Mouse (Mus musculus): ENCODE data around the gene Srm.

Gene Srm

DNA sequence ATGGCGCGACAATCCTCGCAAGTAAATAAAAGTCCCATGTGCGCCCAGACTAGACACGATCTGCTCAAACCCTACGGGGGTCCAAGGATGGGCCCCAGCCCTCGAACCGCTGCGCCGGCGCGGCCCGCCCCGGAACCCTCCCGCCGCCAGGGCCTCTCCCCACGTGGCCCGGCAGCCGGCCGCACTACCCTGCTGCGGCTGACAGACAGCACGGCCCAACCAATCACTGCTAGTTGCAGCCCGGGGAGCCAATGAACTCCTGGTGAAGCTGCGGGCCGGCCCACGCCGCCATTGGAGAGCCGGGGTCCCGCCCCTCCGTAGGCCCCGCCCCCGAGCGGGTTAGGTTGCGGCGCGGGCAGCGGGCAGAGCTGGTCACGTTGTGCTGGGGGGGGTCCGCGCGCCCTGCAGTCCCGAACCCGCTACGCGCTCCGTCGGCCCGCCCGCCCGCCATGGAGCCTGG lies at the start of gene Srm:
TSS of gene Srm (plus strand) at position 333 of the 460 bp plus-strand sequence.
- DNase-seq (ENCODE audit: low spot score in 2 of 2) = peak; percentile 98 to 99

DNA sequence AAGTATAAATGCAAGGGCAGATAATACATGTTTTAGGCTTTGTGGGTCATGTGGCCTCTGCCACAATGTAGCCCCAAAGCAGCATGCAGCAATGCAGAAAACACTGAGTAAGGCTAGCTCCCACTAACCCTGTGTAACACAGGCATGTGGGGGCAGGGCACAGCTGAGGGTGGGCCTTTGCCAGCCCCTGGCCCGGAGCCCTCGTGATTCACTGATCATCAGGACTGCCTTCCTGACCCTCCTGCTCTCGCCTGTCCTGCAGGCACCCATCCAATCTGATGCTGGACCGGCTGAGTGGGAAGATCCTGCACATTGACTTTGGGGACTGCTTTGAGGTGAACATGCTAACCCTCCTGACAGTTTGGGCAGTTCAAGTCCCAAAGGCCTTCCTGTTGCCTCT lies 42.2 kb upstream of the Srm start:
- no peak for DNase-seq (ENCODE audit: low spot score in 2 of 2)

DNA sequence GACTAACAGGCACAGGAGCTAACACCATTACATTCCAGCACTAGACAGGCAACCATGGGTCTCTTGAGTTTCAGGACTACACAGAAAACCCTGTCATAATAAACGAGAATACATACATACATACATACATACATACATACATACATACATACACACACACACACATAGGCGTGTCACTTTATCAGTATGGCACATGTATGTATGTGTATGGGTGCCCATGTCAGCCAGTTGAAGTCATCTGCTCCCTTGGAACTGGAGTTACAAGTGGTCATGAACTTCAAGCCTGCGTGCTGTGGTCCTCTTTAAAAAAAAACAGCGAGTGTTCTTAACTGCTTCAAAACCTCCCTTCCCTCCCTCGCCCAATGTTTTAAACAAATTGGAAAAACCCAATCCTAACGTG lies 33.5 kb upstream of the Srm start:
- DNase-seq (ENCODE audit: low spot score in 2 of 2) = no peak

DNA sequence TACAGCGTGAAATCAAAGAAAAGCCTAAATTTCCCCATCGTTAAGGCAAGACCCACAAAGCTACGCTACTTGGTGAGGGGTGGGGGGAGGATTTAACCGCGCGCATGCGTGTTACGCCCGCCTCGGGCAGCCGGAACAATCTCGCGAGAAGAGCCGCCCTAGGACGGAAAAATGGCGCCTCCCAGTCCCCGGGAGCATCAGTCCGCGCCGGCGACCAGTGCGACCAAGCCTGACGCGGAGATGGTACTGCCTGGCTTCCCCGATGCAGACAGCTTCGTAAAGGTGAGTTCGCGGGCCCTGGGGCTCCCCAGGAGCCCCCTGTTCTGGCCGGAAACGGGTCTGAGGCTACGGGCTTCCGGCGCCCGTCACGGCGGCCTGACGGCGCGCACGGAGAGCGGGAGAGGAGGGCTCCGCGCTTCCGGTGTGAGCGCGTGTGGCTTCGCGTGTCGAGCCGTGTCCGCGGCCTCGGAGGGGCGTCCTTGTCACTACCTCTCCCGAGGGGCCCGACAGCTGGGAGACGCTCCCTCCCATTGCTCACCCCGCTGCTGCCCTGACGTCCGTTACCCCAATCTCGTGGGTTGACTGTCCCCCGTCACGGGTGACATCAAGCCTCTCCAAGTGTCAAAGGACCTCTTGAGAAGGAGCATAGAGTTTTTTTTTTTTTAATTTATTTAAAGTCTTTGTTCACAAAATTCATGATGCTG lies 32.9 kb upstream of the Srm start, which contains the start of gene Exosc10:
TSS of gene Exosc10 (plus strand) at position 133 of the 704 bp plus-strand sequence.
- peak; percentile 72 to 85 for DNase-seq (ENCODE audit: low spot score in 2 of 2)

DNA sequence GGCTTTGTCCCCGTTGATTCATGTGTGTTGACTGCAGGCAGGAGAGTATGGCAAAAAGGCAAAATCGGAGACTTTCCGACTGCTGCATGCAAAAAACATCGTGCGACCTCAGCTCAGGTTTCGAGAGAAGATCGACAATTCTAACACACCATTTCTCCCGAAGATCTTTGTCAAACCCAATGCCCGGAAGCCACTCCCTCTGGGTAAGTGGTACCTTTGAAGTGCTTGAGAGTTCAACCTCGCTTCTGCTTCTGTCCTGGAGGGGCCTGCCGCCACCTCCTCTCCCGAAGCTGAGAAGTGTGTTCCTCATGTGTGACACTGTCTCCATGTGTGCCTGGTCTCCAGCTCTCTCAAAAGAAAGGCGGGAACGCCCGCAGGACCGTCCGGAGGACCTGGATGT lies 28.6 kb upstream of the Srm start:
- no peak for DNase-seq (ENCODE audit: low spot score in 2 of 2)

DNA sequence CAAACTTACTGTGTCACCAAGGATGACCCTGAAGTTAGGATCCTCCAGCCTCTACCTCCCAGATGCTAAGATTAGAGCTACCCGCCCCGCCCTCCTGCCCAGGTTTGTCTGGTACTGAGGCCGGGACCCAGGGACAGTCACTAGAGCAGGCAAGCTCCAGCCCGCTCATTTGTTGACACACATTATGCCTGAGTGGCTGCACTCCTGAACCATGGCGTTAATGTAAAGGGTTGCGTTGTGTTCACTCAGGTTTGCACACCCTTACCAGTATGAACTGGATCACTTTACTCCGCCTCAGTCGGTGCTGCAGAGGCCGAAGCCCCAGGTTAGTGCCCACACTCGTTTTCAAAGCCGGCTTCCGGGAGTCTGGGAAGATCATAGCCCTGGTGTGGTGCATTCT lies 27.7 kb upstream of the Srm start:
- no peak for DNase-seq (ENCODE audit: low spot score in 2 of 2)

DNA sequence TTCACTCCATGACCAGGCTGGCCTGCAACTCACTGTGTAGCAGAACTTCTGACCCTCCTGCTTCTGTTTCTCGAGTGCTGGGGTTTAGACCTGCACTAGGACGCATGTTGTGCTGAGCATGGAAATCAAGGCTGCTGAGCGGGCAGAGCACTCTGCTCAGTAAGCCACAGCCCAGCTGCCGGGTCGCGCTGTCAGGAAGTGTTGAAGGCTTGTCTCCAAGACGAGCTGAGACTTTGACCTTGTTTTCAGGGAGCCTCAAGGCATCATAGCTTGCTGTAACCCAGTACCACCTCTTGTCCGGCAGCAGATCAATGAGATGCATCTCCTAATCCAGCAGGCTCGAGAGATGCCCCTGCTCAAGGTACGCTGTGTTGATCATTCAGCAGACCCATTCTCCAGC lies 21.2 kb upstream of the Srm start:
- no peak for DNase-seq (ENCODE audit: low spot score in 2 of 2)

DNA sequence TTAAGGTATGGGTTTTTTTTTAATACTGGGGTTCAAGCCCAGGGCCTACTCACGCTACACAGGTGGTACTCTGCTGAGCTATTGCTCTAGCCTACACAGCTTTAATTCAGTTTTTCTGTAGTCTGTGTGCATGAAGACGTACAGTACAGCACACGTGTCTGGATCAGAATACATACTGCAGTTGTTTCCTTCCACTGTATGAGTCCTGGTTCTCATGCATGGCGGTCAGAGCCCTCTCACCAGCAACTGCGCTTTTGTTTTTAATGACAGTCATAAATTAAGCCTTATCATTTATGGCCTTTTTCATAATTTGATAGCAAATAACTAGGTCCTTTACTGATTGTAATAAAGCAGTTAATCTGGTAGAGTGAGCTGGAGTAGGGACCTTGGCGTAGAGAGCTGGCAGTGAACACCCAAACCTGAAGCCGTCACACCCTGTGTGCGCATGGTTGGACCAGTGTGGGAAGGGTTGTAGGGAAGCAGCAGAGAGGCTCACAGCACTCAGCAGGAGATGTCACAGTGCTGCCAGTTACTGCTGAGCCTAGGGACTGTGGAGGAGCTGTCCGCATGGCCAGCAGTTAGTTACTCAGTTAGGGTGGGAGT lies 20.5 kb upstream of the Srm start:
- no peak for DNase-seq (ENCODE audit: low spot score in 2 of 2)

DNA sequence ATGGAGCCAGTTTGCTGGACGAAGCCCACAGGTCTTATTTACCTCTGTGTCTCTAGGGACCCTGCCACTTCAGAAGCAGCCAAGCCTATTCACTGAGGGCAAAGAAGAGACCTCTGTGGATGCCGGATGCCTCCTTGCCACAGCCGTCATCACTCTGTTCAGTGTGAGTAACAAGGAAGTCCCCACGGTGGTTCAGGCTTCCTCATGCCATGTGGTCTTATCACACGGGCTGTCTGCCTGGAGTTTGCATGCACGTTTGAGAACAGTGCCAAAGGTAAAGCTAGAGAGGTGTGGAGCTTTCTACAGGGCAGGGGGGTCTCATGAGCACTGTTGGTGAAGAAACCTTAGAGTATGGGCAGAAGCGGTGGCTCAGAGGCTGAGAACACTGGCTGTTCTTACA lies 18.1 kb upstream of the Srm start:
- DNase-seq (ENCODE audit: low spot score in 2 of 2) = no peak

DNA sequence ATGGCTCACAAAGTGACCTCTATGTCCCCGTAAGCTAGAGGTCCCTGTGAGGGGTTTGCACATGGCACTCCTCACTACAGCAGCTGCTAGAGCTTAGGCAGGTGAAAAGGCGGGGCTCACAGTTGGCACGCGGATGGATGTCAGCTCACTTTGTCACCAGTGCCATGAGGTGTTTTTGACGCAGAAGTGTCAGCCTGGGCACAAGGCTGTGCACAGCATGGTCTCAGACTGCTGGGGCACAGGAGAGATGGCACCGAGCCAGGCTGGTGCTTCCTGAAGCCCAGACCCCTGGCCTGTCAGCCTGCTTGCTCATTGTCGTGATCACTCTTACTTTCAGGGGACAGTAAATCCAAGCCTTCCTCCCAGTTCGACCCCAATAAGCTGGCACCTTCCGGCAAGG lies 10.5 kb upstream of the Srm start:
- no peak for DNase-seq (ENCODE audit: low spot score in 2 of 2)

DNA sequence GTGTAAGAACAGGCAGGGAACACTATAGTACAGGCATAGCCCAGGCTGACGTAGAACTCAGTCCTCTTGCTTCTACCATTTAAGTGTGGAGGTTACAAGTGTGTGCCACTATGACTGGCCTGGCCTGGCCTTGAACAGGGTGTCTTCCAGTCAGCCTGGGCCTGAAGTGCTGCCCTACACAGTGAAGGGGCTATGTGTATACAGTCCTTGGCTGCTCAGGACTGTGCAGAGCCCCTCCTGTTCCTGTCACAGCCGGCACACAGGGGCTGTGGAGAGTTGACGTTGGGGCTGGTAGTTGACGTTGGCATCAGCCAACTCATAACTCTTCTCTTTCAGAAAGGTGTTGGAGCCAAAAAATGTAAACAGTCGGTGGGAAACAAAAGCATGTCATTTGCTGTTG lies 9.9 kb upstream of the Srm start:
- DNase-seq (ENCODE audit: low spot score in 2 of 2) = no peak

DNA sequence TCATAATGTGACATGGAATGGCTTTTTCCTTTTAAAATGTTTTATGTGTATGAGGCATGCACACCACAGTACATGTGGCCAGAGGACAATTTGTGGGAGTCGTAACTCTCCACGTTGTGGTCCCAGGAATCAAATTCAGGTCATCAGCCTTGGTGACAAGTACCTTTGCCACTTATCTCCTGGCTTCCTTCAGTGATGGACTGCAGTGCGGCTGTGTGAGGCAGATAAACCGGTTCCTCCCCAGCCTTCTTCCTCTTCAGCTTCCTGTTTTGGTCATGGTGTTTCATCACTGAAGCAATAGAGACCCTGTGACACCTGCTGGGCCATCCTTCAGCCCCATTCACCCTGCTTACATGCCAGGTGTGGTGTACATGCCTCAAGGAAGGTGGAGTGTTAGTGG lies 8.0 kb upstream of the Srm start:
- DNase-seq (ENCODE audit: low spot score in 2 of 2) = no peak

DNA sequence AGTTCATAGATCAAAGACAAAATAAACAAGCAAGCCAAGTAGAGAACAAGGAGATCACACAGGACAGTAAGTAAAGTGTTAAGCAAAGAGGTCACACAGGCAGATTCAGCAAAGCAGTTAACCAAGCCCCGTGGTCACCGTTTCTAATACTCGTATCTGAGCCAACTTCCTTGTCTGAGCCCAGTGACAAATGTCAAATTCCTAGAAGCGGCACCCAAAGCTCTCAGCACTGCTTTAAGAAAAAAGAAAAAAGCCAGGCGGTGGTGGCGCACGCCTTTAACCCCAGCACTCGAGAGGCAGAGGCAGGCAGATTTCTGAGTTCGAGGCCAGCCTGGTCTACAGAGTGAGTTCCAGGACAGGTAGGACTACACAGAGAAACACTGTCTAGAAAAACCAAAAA lies 4.7 kb upstream of the Srm start:
- no peak for DNase-seq (ENCODE audit: low spot score in 2 of 2)

DNA sequence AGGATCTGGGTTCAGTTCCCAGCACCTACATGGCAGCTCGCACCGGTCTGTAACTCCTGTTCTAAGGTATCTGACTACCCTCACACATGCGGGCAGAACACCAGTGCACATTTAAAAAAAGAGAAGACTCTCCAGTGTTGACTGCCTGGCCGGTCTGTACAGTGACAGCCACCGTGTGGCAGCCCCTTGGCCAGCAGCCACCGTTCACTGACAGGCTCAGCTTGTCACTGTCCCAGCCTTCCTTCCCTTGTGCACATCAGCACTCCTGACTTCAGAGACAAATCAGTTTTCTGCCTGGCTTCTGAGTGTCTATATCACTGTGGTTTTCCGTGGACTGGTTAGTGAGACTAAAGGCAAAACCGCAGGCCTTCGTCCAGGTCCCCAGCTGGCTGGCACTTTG lies 2.5 kb upstream of the Srm start:
- no peak for DNase-seq (ENCODE audit: low spot score in 2 of 2)

DNA sequence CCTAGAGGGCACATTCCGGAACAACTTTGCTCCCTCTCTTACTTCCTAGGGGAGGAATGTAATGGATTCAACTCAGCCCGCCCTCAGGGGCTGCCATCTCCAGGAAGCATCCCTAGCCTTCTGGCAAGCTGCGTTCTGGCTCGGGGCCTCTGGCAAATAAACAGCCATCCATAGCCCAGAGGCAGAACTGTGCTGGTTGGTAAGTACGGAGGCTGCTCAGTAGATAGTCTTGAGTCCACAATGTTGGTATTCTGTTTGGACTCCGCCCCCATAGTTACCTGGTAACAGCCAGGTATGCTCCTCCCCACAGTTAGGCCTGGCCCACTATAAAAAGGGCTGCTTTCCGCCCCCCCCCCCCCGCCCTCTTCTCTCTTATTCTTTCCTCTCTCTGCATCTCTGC lies 1.7 kb upstream of the Srm start:
- DNase-seq (ENCODE audit: low spot score in 2 of 2) = no peak

DNA sequence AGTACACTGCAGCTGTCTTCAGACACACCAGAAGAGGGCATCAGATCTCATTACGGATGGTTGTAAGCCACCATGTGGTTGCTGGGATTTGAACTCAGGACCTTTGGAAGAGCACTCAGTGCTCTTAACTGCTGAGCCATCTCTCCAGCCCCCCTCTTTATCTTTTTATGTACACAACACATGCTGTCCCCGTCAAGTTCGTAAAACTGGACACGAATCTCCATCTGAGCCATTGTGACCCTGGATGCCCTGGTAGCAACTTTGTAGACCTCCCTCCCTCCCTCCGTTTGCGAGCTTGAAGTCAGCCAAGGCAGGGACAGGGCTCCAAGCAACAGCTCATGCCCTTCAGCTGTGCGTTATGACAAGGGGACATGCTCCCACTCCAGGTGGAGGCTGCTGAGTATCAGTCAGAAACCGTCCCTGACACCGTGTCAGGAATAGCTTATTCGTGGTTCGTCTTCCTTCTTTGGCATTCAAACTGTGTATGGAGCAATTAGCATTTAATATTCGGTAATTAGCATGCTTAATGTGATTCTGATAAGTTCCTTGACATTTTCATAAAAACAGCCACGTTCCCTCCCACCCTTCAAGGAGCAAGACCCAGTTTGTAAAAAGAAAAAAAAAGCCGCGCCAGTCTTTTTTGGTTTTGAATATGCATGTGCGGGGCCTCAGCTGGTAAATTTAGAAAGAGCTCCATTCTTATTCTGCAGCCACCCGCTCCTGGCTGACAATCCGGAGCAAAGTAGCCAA lies 707 bp upstream of the Srm start:
- DNase-seq (ENCODE audit: low spot score in 2 of 2) = no peak

DNA sequence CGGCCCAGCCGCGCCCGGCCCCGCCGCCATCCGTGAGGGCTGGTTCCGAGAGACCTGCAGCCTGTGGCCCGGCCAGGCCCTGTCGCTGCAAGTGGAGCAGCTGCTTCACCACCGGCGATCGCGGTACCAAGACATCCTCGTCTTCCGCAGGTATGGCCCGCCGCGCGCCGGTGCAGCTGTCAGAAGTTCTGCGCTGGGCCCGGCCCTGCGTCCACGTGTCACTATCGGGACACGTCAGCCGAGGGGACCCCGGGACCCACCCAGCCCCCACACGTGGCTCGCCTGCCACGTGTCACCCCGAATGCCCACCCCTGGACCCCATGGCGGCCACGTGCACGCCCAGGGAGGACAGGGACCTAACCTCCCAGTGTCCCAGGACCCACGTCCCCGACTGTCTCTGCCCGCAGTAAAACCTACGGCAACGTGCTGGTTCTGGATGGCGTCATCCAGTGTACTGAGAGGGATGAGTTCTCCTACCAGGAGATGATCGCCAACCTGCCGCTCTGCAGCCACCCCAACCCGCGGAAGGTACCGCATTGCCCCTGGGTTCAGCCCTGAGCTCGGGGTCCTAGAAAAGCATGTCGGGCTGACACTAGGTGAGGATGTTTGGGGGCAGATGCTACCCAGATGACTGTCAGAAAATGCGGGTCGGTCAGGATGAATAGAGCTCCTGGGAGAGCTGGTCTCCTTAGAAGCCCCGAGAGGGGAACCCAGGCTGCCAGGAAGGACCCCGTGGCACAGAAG lies 506 bp downstream of the Srm start:
- DNase-seq (ENCODE audit: low spot score in 2 of 2) = no peak

DNA sequence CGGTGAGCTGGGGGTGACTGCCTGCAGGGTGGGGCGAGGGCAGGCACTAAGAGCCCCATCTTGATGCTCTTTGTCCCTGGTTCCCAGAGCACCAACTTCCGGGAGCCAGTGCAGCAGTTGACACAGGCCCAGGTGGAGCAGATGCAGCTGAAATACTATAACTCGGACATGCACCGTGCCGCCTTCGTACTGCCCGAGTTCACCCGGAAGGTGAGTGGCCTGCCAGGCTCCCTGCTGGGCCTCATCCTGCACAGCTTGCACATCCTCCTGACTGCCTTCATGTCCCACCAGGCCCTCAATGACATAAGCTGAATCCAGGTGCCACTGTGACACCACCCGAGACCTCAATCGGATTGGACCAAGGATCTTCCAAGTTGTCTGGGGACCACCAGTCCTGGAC lies 2.7 kb downstream of the Srm start:
- DNase-seq (ENCODE audit: low spot score in 2 of 2) = no peak

DNA sequence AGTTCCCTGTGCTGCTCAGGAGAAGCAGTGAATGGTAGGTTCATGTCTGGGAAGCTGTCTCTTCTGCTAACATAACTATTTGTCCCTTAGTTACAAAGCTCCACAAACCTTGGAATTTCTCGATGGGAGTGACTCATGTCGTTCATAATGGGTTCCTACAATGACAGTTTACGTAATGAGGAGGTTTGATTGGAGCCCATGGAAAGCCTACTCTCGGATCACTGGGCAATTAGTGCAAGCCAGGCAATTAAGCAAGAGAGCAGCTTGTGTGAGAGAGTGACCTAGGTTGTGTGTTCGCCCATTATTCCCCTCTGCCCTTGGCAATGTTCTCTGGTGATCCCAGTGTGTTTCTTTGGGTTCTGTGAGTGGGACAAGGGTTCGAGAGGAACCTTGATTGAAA lies 4.6 kb downstream of the Srm start:
- DNase-seq (ENCODE audit: low spot score in 2 of 2) = no peak

DNA sequence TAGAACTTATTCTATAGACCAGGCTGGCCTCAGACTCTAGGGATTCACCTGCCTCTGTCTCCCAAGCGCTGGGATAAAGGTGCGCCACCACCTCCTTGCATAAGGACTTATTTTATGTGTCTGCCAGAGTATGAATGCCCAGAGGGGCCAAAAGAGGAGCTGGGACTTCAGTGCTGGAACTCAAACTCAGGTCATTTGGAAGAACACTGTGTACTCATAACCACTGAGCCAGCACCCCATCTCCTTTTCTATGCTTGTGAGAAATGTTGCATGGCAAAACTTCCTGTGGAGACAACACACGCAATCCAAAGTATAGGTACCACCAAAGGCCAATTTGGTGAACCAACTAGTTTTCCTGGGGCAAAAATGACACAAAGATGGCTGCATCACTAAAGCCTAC lies 5.4 kb downstream of the Srm start:
- no peak for DNase-seq (ENCODE audit: low spot score in 2 of 2)

DNA sequence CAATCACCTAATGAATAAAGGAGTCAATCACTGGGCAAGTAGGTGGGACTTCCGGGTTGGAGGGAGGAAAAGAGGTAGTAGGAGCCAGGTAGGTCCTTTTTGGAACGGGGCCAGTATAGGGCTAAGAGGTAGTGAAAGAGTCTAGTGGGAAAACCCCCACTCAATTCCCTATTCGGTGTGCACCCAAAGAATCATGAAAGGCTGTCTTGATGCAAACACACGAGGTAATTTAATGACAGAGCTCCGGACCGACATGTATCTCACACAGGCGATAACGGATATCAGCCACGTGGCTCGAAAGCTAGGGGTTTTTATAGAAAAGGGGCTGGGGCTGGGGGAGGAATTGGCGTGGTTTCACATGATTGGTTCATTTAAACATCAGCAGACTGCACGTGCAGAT lies 7.5 kb downstream of the Srm start:
- DNase-seq (ENCODE audit: low spot score in 2 of 2) = no peak

DNA sequence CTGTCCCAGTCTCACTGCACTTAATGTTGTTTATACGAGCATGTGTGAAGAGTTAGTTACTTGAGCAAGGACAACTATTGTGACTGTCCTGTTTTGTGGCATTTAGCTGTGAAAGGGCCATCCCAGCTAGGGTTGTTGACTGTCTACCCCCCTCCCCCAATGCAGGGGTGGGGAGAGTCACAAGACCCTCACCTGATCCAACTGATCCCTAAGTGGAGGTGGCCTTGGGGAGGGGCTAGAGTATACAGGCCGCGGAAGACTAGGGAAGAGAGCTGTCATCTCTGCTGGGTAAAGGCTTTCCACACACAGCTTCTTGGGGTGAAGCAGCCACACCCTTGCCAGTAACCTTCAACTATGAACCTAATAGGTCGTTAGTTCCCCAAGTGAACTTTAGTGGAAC lies 9.0 kb downstream of the Srm start:
- DNase-seq (ENCODE audit: low spot score in 2 of 2) = no peak

Measured in frontal cortex, postnatal 10 days (tissue).